Mouse (Mus musculus): Measurements from ENCODE around the gene Fam193a. TPM values are rescaled to one million over a fixed set of nuclear protein-coding genes. Genes with fewer than 3 reads are reported as not detected.

The Fam193a gene
- polyA plus RNA-seq, 1 experiment: 94.6 TPM

- no peak for DNase-seq (ENCODE audit: low read depth)
- TF ChIP-seq CTCF (IDR thresholded peaks at IDR 0.05; ENCODE audit: borderline replicate concordance, extremely low read depth, insufficient read depth, insufficient read length): no peak
- TF ChIP-seq POLR2A (IDR thresholded peaks at IDR 0.05; ENCODE audit: borderline replicate concordance, extremely low read depth, insufficient read depth, insufficient read length, poor library complexity, severe bottlenecking): no peak
Observed at GRCm38 (mm10) chr5:34524511-34524910, 154.8 kb downstream of the Fam193a start.

- DNase-seq (ENCODE audit: low read depth): peak; percentile 86
- TF ChIP-seq CTCF (IDR thresholded peaks at IDR 0.05; ENCODE audit: borderline replicate concordance, extremely low read depth, insufficient read depth, insufficient read length) (no peak), POLR2A (IDR thresholded peaks at IDR 0.05; ENCODE audit: borderline replicate concordance, extremely low read depth, insufficient read depth, insufficient read length, poor library complexity, severe bottlenecking) (no peak)
Observed at GRCm38 (mm10) chr5:34525663-34526476, 156.1 kb downstream of the Fam193a start, which contains the start of gene Sh3bp2. TSS of gene Sh3bp2 (plus strand) at chr5:34525838.

GRCm38 (mm10) chr5:34526477-34526775 lies 156.7 kb downstream of the Fam193a start:
- no peak for DNase-seq (ENCODE audit: low read depth)
- TF ChIP-seq POLR2A (IDR thresholded peaks at IDR 0.05; ENCODE audit: borderline replicate concordance, extremely low read depth, insufficient read depth, insufficient read length, poor library complexity, severe bottlenecking) (no peak), CTCF (IDR thresholded peaks at IDR 0.05; ENCODE audit: borderline replicate concordance, extremely low read depth, insufficient read depth, insufficient read length) (no peak)

GRCm38 (mm10) chr5:34527352-34527751 lies 157.6 kb downstream of the Fam193a start:
- DNase-seq (ENCODE audit: low read depth): no peak
- TF ChIP-seq CTCF (IDR thresholded peaks at IDR 0.05; ENCODE audit: borderline replicate concordance, extremely low read depth, insufficient read depth, insufficient read length) (no peak), POLR2A (IDR thresholded peaks at IDR 0.05; ENCODE audit: borderline replicate concordance, extremely low read depth, insufficient read depth, insufficient read length, poor library complexity, severe bottlenecking) (no peak)

- no peak for DNase-seq (ENCODE audit: low read depth)
- TF ChIP-seq POLR2A (IDR thresholded peaks at IDR 0.05; ENCODE audit: borderline replicate concordance, extremely low read depth, insufficient read depth, insufficient read length, poor library complexity, severe bottlenecking) (no peak), CTCF (IDR thresholded peaks at IDR 0.05; ENCODE audit: borderline replicate concordance, extremely low read depth, insufficient read depth, insufficient read length) (no peak)
Observed at GRCm38 (mm10) chr5:34528724-34529123, 159.0 kb downstream of the Fam193a start.

- peak; percentile 40 for DNase-seq (ENCODE audit: low read depth)
- TF ChIP-seq POLR2A (IDR thresholded peaks at IDR 0.05; ENCODE audit: borderline replicate concordance, extremely low read depth, insufficient read depth, insufficient read length, poor library complexity, severe bottlenecking) (no peak), CTCF (IDR thresholded peaks at IDR 0.05; ENCODE audit: borderline replicate concordance, extremely low read depth, insufficient read depth, insufficient read length) (no peak)
Observed at GRCm38 (mm10) chr5:34530116-34530515, 160.4 kb downstream of the Fam193a start.

- no peak for TF ChIP-seq CTCF (IDR thresholded peaks at IDR 0.05; ENCODE audit: borderline replicate concordance, extremely low read depth, insufficient read depth, insufficient read length)
- TF ChIP-seq POLR2A (IDR thresholded peaks at IDR 0.05; ENCODE audit: borderline replicate concordance, extremely low read depth, insufficient read depth, insufficient read length, poor library complexity, severe bottlenecking): no peak
- DNase-seq (ENCODE audit: low read depth): no peak
Observed at GRCm38 (mm10) chr5:34530687-34531086, 161.0 kb downstream of the Fam193a start.

- no peak for TF ChIP-seq CTCF (IDR thresholded peaks at IDR 0.05; ENCODE audit: borderline replicate concordance, extremely low read depth, insufficient read depth, insufficient read length)
- TF ChIP-seq POLR2A (IDR thresholded peaks at IDR 0.05; ENCODE audit: borderline replicate concordance, extremely low read depth, insufficient read depth, insufficient read length, poor library complexity, severe bottlenecking): no peak
- DNase-seq (ENCODE audit: low read depth): no peak
Observed at GRCm38 (mm10) chr5:34533066-34533465, 163.3 kb downstream of the Fam193a start.

GRCm38 (mm10) chr5:34533820-34534219 lies 164.1 kb downstream of the Fam193a start:
- TF ChIP-seq POLR2A (IDR thresholded peaks at IDR 0.05; ENCODE audit: borderline replicate concordance, extremely low read depth, insufficient read depth, insufficient read length, poor library complexity, severe bottlenecking) (no peak), CTCF (IDR thresholded peaks at IDR 0.05; ENCODE audit: borderline replicate concordance, extremely low read depth, insufficient read depth, insufficient read length) (no peak)
- DNase-seq (ENCODE audit: low read depth): no peak

- DNase-seq (ENCODE audit: low read depth): no peak
- TF ChIP-seq POLR2A (IDR thresholded peaks at IDR 0.05; ENCODE audit: borderline replicate concordance, extremely low read depth, insufficient read depth, insufficient read length, poor library complexity, severe bottlenecking) (no peak), CTCF (IDR thresholded peaks at IDR 0.05; ENCODE audit: borderline replicate concordance, extremely low read depth, insufficient read depth, insufficient read length) (no peak)
Observed at GRCm38 (mm10) chr5:34534776-34535581, 165.2 kb downstream of the Fam193a start.

- no peak for DNase-seq (ENCODE audit: low read depth)
- TF ChIP-seq POLR2A (IDR thresholded peaks at IDR 0.05; ENCODE audit: borderline replicate concordance, extremely low read depth, insufficient read depth, insufficient read length, poor library complexity, severe bottlenecking) (no peak), CTCF (IDR thresholded peaks at IDR 0.05; ENCODE audit: borderline replicate concordance, extremely low read depth, insufficient read depth, insufficient read length) (no peak)
Observed at GRCm38 (mm10) chr5:34535831-34536230, 166.1 kb downstream of the Fam193a start.

Other genes starting within 250 kb of the Fam193a start
- 0.75 and 2.0 TPM in 2 replicates for gene Poln, start 200.5 kb upstream of the Fam193a start, polyA plus RNA-seq (2012; rRNA removed)
- gene Haus3, start 200.4 kb upstream of the Fam193a start, polyA plus RNA-seq (2012; rRNA removed): 6.8 and 7.5 TPM in 2 replicates
- gene Mxd4, start 182.2 kb upstream of the Fam193a start, polyA plus RNA-seq (2012; rRNA removed): 89.3 and 99.7 TPM in 2 replicates
- 5.7 and 7.6 TPM in 2 replicates for gene Zfyve28, start 81.5 kb upstream of the Fam193a start, polyA plus RNA-seq (2012; rRNA removed)
- gene Cfap99, start 81.3 kb upstream of the Fam193a start, polyA plus RNA-seq (2012; rRNA removed): 0.09 and 0.19 TPM in 2 replicates
- gene Rnf4, start 33.6 kb upstream of the Fam193a start, polyA plus RNA-seq (2012; rRNA removed): 118 and 126 TPM in 2 replicates
- gene Tnip2, start 144.1 kb downstream of the Fam193a start, polyA plus RNA-seq (2012; rRNA removed): 7.9 and 8.8 TPM in 2 replicates
- gene Sh3bp2, start 155.9 kb downstream of the Fam193a start, polyA plus RNA-seq (2012; rRNA removed): 39.8 and 41.6 TPM in 2 replicates
- gene Add1, start 203.7 kb downstream of the Fam193a start, polyA plus RNA-seq (2012; rRNA removed): 264 and 287 TPM in 2 replicates